Mouse (Mus musculus) liver, postnatal 0 days (tissue): ENCODE data around the gene Foxred1. TPM values are rescaled to one million over a fixed set of nuclear protein-coding genes. Genes with fewer than 3 reads are reported as not detected.

Experiments used
- ATAC-seq: fragments of 200-750 bp; cut with Nextera tagmentation; 2 replicates; pipeline ENCODE4 v1.8.0; 2017; ENCODE audit warnings: mild to moderate bottlenecking, moderate library complexity
- DNase-seq: peaks from one replicate; pipeline ENCODE4 v3.0.0-alpha.2; 2016
- H3K27ac ChIP-seq: fragments of 300-500 bp; sonication (generic); 2 replicates; pipeline ENCODE4 v1.5.1; 2014; ENCODE audit warnings: antibody characterized with exemption, moderate library complexity, mild to moderate bottlenecking, low read depth
- H3K27me3 ChIP-seq: fragments of 300-500 bp; sonication (generic); 2 replicates; pipeline ENCODE4 v1.6.1; 2014; ENCODE audit warnings: low read length, control low read depth, mixed read lengths; ENCODE audit not compliant: insufficient read depth
- H3K36me3 ChIP-seq: fragments of 300-500 bp; sonication (generic); replicated peaks from 2 replicates; pipeline ENCODE4 v1.6.1; 2014; ENCODE audit warnings: mild to moderate bottlenecking, control low read depth, low read length, moderate library complexity, mixed read lengths; ENCODE audit not compliant: insufficient read depth
- H3K4me1 ChIP-seq: fragments of 300-500 bp; sonication (generic); 2 replicates; pipeline ENCODE4 v1.6.1; 2014; ENCODE audit warnings: antibody characterized with exemption, mild to moderate bottlenecking, control low read depth; ENCODE audit not compliant: insufficient read depth
- H3K4me2 ChIP-seq: fragments of 300-500 bp; sonication (generic); 2 replicates; pipeline ENCODE4 v1.6.1; 2014; ENCODE audit warnings: low read depth, mild to moderate bottlenecking, low read length, moderate library complexity, mixed read lengths
- H3K4me3 ChIP-seq: fragments of 300-500 bp; sonication (generic); 2 replicates; pipeline ENCODE4 v1.5.1; 2014; ENCODE audit warnings: low read depth, low read length
- H3K9ac ChIP-seq: fragments of 300-500 bp; sonication (generic); replicated peaks from 2 replicates; pipeline ENCODE4 v1.6.1; 2014; ENCODE audit warnings: mild to moderate bottlenecking, moderate library complexity
- H3K9me3 ChIP-seq: fragments of 300-500 bp; sonication (generic); 2 replicates; pipeline ENCODE4 v1.6.1; 2016; ENCODE audit warnings: mild to moderate bottlenecking, control low read depth, low read length, mixed read lengths
- CTCF ChIP-seq: sonication (generic); IDR thresholded peaks from 2 replicates; pipeline ENCODE4 v1.5.1; 2016; ENCODE audit warnings: antibody characterized with exemption, low read depth
- EP300 ChIP-seq: IDR thresholded peaks from 2 replicates; pipeline ENCODE4 v1.6.1; 2016; ENCODE audit warnings: antibody characterized with exemption, low read depth, mild to moderate bottlenecking
- WGBS: fragments of 180-500 bp; shearing (Covaris S2); extraction: QIAGEN DNeasy Blood & Tissue Kit; methylation state at CpG from one replicate; pipeline ENCODE4 v1.1.7; 2014; ENCODE audit not compliant: insufficient replicate concordance; 5-methylcytosine and 5-hydroxymethylcytosine counted together
- polyA plus RNA-seq: library from polyadenylated mRNA; unstranded; fragments of >200 nt; fragmentation: Nextera tagmentation; extraction: Ambion mirVana; gene quantifications from 2 replicates; pipeline ENCODE4 v1.2.1, GENCODE M21; 2015

Gene Foxred1
- polyA plus RNA-seq, 1 experiment from 2014 or later, result 29.2 TPM

DNA sequence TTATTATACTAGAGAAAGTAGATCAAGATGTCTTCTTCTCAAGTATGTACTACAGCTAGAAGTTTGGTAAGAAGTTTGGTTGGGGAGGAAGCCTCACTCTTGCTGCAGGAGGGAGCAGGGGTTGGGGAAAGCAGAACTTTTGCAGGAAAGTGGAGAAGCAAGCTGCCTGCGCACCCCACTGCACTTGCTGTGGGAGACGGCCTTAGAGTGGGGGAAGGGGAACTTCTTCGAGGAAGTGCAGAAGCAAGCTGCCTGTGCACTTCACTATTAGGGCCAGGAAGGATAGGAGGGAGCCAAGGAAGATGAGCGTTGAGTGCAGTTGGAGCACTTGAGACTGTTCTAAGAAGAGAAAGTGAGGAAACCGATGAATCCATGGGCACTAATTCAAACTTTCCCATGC, 27.5 kb downstream of the Foxred1 start:
- no peak overlapping the region for H3K4me2 ChIP-seq
- no peak overlapping the region for H3K4me3 ChIP-seq
- no peak overlapping the region for H3K9ac ChIP-seq
- peaks cover 7% of the 10 kb centered on the region; the same call in 1 of the 2 replicates for H3K4me1 ChIP-seq
- H3K9me3 ChIP-seq, result no peaks in the 10 kb centered on the region
- peaks cover 17% of the 10 kb centered on the region for H3K36me3 ChIP-seq
- peak; percentile 31 for DNase-seq
- TF ChIP-seq EP300 (no peak), CTCF (no peak)
- H3K27ac ChIP-seq, result no peak overlapping the region
- no peaks in the 10 kb centered on the region for H3K27me3 ChIP-seq
- WGBS, result 35% methylated on average over 5 of the region's 5 CpGs
- 0 out of 2 replicates have a peak, but pooled peaks have one; percentile 21 for ATAC-seq

DNA sequence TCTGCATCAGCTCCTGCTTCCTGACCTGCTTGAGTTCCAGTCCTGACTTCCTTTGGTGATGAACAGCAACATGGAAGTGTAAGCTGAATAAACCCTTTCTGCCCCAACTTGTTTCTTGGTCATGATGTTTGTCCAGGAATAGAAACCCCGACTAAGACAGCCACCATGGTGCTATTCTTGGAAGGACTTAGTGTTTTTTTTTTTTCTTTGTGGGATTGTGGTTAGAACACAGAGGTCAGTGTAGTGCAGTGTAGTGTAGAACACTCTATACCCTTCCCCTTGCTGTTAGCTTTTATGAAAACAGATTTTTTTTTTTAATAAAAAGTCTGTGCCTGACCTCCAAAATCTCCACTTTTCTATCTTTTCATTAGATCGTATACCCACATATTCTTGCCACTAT, 28.0 kb downstream of the Foxred1 start:
- no peak for DNase-seq
- TF ChIP-seq CTCF, result no peak
- no peak for TF ChIP-seq EP300
- 45% methylated on average over 2 of the region's 2 CpGs for WGBS
- Histone ChIP-seq H3K4me3 (no peak overlapping the region), H3K9ac (no peak overlapping the region), H3K27ac (no peak overlapping the region), H3K4me2 (no peak overlapping the region), H3K4me1 (peaks cover 7% of the 10 kb centered on the region; the same call in 1 of the 2 replicates), H3K27me3 (no peaks in the 10 kb centered on the region), H3K36me3 (peaks cover 14% of the 10 kb centered on the region), H3K9me3 (no peaks in the 10 kb centered on the region)
- ATAC-seq, result no peak

DNA sequence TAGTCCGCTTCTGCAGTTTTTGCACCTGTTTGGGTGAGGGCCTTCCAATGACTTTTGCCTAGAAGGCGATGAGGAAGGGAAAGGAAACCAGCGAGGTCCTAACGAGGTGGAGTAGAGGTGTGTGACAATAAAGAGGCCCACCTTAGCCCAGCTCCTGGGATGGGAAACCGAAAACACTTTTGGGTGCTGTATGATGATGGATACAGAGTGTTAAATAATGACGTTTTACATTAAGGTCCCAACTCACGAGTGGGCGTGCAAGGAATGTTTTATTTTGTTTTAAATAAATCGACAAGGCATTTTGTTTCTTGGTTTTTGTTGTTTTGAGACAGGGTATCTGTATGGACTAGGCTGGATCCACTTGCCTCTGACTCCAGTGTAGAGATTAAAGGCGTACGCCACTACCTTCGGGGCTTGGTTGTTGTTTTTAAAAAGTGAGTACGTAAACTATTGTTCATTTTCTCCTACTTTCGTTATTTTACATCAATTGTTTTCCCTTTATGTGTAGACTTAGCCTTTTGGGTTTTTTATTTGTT, 34.7 kb downstream of the Foxred1 start:
- ATAC-seq, result no peak
- peak overlapping the region; percentile 72 for H3K9ac ChIP-seq
- H3K4me2 ChIP-seq, result peak overlapping the region; percentile 98
- 40% methylated on average over 14 of the region's 14 CpGs for WGBS
- H3K27ac ChIP-seq, result no peak overlapping the region; the same call in 1 of the 2 replicates
- H3K36me3 ChIP-seq, result no peaks in the 10 kb centered on the region
- H3K4me1 ChIP-seq, result peaks cover 7% of the 10 kb centered on the region
- DNase-seq, result no peak
- H3K9me3 ChIP-seq, result no peaks in the 10 kb centered on the region
- H3K4me3 ChIP-seq, result peak overlapping the region; percentile 62
- H3K27me3 ChIP-seq, result no peaks in the 10 kb centered on the region
- no peak for TF ChIP-seq CTCF
- TF ChIP-seq EP300, result no peak

DNA sequence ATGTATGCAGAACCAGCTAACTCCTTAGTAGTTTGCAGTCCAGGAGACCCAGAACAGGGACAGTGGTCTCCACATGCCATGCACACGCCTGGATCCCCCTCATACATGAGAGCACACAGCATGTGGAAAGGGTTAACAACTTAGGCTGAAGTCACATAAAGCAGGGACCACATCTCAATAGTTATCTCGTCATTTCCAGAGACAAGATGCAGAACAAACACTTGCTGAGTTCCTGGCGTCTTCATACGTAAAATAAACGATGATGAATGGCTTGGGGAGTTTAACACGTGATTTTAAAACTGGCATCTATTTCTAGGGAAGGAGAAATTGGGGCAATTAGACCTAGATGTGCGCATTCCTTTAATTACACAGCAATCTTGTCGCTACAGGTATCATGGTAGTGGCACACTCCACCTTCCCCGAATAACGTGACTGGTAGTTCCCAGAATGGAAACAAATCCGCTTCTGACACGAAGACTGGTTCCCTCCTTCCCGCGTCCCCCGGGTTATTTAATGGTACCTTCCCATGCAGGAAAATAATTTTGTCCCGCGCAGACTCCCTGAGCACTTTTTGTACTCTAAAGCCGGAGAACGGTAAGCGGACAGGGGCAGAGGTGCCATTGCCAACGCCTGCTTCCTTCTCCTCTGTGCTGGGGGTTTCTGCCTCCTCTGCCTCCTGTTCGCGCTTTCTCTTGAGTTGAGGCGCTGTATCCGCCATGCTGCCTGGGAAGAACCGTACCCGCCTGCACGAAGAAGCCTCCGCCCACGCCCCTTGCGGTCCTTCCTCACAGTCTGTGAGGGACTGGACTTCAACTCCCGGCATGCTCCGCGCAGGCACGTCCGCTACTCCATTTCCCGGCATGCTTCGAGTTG, 35.4 kb downstream of the Foxred1 start, which contains the start of gene Dcps:
Gene Dcps, minus strand, starts transcription at position 811 of the 873 bp plus-strand sequence.
- Histone ChIP-seq H3K4me3 (peak within 1 kb of the TSS; percentile 62), H3K36me3 (no peaks in the 10 kb centered on the region), H3K9ac (peak within 1 kb of the TSS; percentile 72), H3K4me2 (peak within 1 kb of the TSS; percentile 98), H3K9me3 (no peaks in the 10 kb centered on the region), H3K27me3 (no peaks in the 10 kb centered on the region), H3K27ac (peak within 1 kb of the TSS; percentile 69), H3K4me1 (peaks cover 7% of the 10 kb centered on the region)
- DNase-seq (peak; percentile 95), ATAC-seq (peak; percentile 99)
- WGBS, result under 1% methylated on average over 38 of the region's 38 CpGs
- TF ChIP-seq CTCF (peak; percentile 48), EP300 (no peak)

DNA sequence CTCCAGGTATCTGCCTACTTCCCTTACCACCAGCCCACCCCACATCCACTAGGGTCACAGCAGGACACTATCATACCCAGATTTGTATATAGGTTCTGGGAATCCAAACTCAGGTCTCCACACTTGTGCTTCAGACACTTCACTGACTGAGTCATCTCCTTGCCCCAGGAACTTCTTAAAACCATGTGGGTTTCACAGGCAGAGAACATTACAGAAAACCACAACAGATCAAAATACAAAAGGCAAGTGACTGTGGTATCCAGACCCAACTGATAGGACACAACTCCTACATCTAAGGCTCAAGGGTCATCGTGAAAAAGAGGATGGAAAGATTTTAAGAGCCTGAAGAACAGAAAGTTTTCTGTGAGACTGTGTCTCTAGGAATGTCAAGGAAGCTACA, 37.5 kb downstream of the Foxred1 start:
- WGBS, result 68% methylated on average over 1 of the region's 1 CpGs
- TF ChIP-seq EP300, result no peak
- no peak for TF ChIP-seq CTCF

DNA sequence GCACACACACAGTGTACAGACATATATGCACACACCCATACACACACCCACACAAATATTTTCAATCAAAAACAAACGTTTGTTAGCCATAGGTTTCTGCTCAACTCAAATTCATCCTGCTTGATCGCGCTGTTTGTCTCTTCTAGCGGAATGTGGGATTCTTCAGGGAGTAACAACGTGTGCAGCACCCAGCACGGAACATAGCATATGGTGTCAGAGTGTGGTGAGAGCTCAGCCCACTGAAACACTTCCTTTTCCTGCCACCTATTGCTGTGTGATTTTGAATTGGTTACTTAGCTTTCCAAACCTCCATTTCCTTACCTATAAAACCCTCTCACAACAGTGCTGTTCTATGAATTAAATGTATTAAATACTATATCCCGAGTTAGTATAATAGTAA, 40.8 kb downstream of the Foxred1 start:
- DNase-seq (no peak), ATAC-seq (no peak)
- Histone ChIP-seq H3K4me3 (no peak overlapping the region), H3K4me2 (no peak overlapping the region), H3K9me3 (no peaks in the 10 kb centered on the region), H3K9ac (no peak overlapping the region), H3K27ac (no peak overlapping the region), H3K4me1 (peaks cover 5% of the 10 kb centered on the region), H3K36me3 (peaks cover 4% of the 10 kb centered on the region; the same call in 1 of the 2 replicates), H3K27me3 (no peaks in the 10 kb centered on the region)
- TF ChIP-seq EP300, result no peak
- no peak for TF ChIP-seq CTCF
- WGBS, result 81% methylated on average over 7 of the region's 7 CpGs

More for the DNA sequence above, 37.5 kb downstream of the Foxred1 start:
- Histone ChIP-seq H3K4me3 (no peak overlapping the region), H3K27me3 (no peaks in the 10 kb centered on the region), H3K9me3 (no peaks in the 10 kb centered on the region), H3K4me1 (peaks cover 7% of the 10 kb centered on the region), H3K9ac (no peak overlapping the region), H3K4me2 (no peak overlapping the region), H3K27ac (no peak overlapping the region), H3K36me3 (peaks cover 4% of the 10 kb centered on the region; the same call in 1 of the 2 replicates)
- DNase-seq, result no peak
- no peak for ATAC-seq
